Mouse (Mus musculus) embryonic facial prominence, embryonic 15.5 days (tissue): ENCODE results near the gene Gm20517. TPM values are rescaled to one million over a fixed set of nuclear protein-coding genes. Genes with fewer than 3 reads are reported as not detected.
"Not testable (repeated sequence)": the region's sequence is repeated elsewhere in the genome, so short reads cannot be mapped to it uniquely, and the experiment has no call there.

Experiments used
- ATAC-seq: fragments of 200-750 bp; cut with Nextera tagmentation; 2 replicates; pipeline ENCODE4 v1.8.0; 2017; ENCODE audit warnings: low read depth, moderate TSS enrichment; ENCODE audit not compliant: insufficient number of reproducible peaks, low FRiP score, low TSS enrichment
- H3K27ac ChIP-seq: fragments of 300-500 bp; sonication (generic); replicated peaks from 2 replicates; pipeline ENCODE4 v1.5.1; 2015; ENCODE audit warnings: mild to moderate bottlenecking, inconsistent platforms
- H3K27me3 ChIP-seq: fragments of 300-500 bp; sonication (generic); 2 replicates; pipeline ENCODE4 v1.6.1; 2015; ENCODE audit warnings: inconsistent platforms
- H3K36me3 ChIP-seq: fragments of 300-500 bp; sonication (generic); 2 replicates; pipeline ENCODE4 v1.6.1; 2015; ENCODE audit warnings: mild to moderate bottlenecking, inconsistent platforms
- H3K4me1 ChIP-seq: fragments of 300-500 bp; sonication (generic); 2 replicates; pipeline ENCODE4 v1.6.1; 2015; ENCODE audit warnings: inconsistent platforms
- H3K4me2 ChIP-seq: fragments of 300-500 bp; sonication (generic); replicated peaks from 2 replicates; pipeline ENCODE4 v1.6.1; 2015; ENCODE audit warnings: mild to moderate bottlenecking, inconsistent platforms
- H3K4me3 ChIP-seq: fragments of 300-500 bp; sonication (generic); replicated peaks from 2 replicates; pipeline ENCODE4 v1.5.1; 2015; ENCODE audit warnings: mild to moderate bottlenecking, inconsistent platforms
- H3K9ac ChIP-seq: fragments of 300-500 bp; sonication (generic); 2 replicates; pipeline ENCODE4 v1.6.1; 2015; ENCODE audit warnings: inconsistent platforms
- H3K9me3 ChIP-seq: fragments of 300-500 bp; sonication (generic); replicated peaks from 2 replicates; pipeline ENCODE4 v1.6.1; 2016; ENCODE audit warnings: inconsistent platforms
- WGBS: fragments of 180-500 bp; shearing (Covaris S2); methylation state at CpG from one replicate; pipeline ENCODE4 v1.1.7; 2015; 5-methylcytosine and 5-hydroxymethylcytosine counted together
- polyA plus RNA-seq: library from polyadenylated mRNA; unstranded; fragments of >200 nt; fragmentation: Nextera tagmentation; extraction: Ambion mirVana; gene quantifications from 2 replicates; pipeline ENCODE4 v1.2.1, GENCODE M21; 2015

Gm20517 gene
- polyA plus RNA-seq, 1 experiment from 2014 or later, result 1.6 TPM

GRCm38 (mm10) chr17:47597261-47597660 lies 14.1 kb upstream of the Gm20517 start:
- peak overlapping the region; percentile 88 for H3K4me3 ChIP-seq
- 53% methylated on average over 13 of the region's 13 CpGs for WGBS
- no peaks in the 10 kb centered on the region for H3K9me3 ChIP-seq
- H3K27ac ChIP-seq, result peak overlapping the region; percentile 99
- H3K4me2 ChIP-seq, result peak overlapping the region; percentile 79
- H3K4me1 ChIP-seq, result peaks cover 41% of the 10 kb centered on the region
- no peaks in the 10 kb centered on the region for H3K27me3 ChIP-seq
- no peak for ATAC-seq
- 0 out of 2 replicates have a peak overlapping the region, but pooled peaks have one; percentile 54 for H3K9ac ChIP-seq
- peaks cover 48% of the 10 kb centered on the region for H3K36me3 ChIP-seq

- 21% methylated on average over 10 of the region's 10 CpGs for WGBS
- H3K4me2 ChIP-seq, result peak overlapping the region; percentile 25; the same call in 1 of the 2 replicates
These were observed 13.4 kb upstream of the Gm20517 start for GRCm38 (mm10) chr17:47597838-47598579.

GRCm38 (mm10) chr17:47598580-47599304 lies 12.6 kb upstream of the Gm20517 start:
- WGBS, result 82% methylated on average over 10 of the region's 10 CpGs
- Histone ChIP-seq H3K36me3 (peaks cover 57% of the 10 kb centered on the region), H3K4me1 (peaks cover 35% of the 10 kb centered on the region), H3K27ac (peak overlapping the region; percentile 99)
- not testable (repeated sequence) for H3K4me2 ChIP-seq, ATAC-seq, H3K9me3 ChIP-seq, H3K4me3 ChIP-seq, H3K9ac ChIP-seq, H3K27me3 ChIP-seq

More at GRCm38 (mm10) chr17:47597838-47598579, 13.4 kb upstream of the Gm20517 start:
- Histone ChIP-seq H3K9ac (no peak overlapping the region), H3K36me3 (peaks cover 54% of the 10 kb centered on the region), H3K4me1 (peaks cover 36% of the 10 kb centered on the region), H3K4me3 (0 out of 2 replicates have a peak overlapping the region, but pooled peaks have one; percentile 10), H3K9me3 (no peaks in the 10 kb centered on the region), H3K27ac (peak overlapping the region; percentile 99), H3K27me3 (no peaks in the 10 kb centered on the region)
- ATAC-seq, result no peak

- Histone ChIP-seq H3K27me3 (no peaks in the 10 kb centered on the region), H3K27ac (peak overlapping the region; percentile 80), H3K9me3 (no peaks in the 10 kb centered on the region), H3K4me2 (no peak overlapping the region), H3K4me3 (no peak overlapping the region), H3K36me3 (peaks cover 67% of the 10 kb centered on the region), H3K4me1 (peaks cover 35% of the 10 kb centered on the region), H3K9ac (no peak overlapping the region)
- no peak for ATAC-seq
- WGBS, result 66% methylated on average over 11 of the region's 11 CpGs
These were observed 11.7 kb upstream of the Gm20517 start for GRCm38 (mm10) chr17:47599511-47600297.

GRCm38 (mm10) chr17:47600601-47601388 lies 10.6 kb upstream of the Gm20517 start:
- Histone ChIP-seq H3K9ac (no peak overlapping the region), H3K36me3 (peaks cover 76% of the 10 kb centered on the region), H3K4me2 (no peak overlapping the region), H3K27ac (peak overlapping the region; percentile 80), H3K27me3 (no peaks in the 10 kb centered on the region), H3K9me3 (no peaks in the 10 kb centered on the region), H3K4me1 (peaks cover 34% of the 10 kb centered on the region), H3K4me3 (no peak overlapping the region)
- WGBS, result 84% methylated on average over 13 of the region's 13 CpGs
- no peak for ATAC-seq

GRCm38 (mm10) chr17:47601389-47601755 lies 10.0 kb upstream of the Gm20517 start:
- 0 out of 2 replicates have a peak overlapping the region, but pooled peaks have one; percentile 80 for H3K27ac ChIP-seq
- peaks cover 81% of the 10 kb centered on the region for H3K36me3 ChIP-seq
- 92% methylated on average over 10 of the region's 10 CpGs for WGBS
- H3K9me3 ChIP-seq, result no peaks in the 10 kb centered on the region
- no peak overlapping the region for H3K4me3 ChIP-seq
- H3K4me1 ChIP-seq, result peaks cover 28% of the 10 kb centered on the region
- H3K9ac ChIP-seq, result no peak overlapping the region
- H3K27me3 ChIP-seq, result no peaks in the 10 kb centered on the region
- ATAC-seq, result no peak
- H3K4me2 ChIP-seq, result no peak overlapping the region

GRCm38 (mm10) chr17:47602289-47602688 lies 9.1 kb upstream of the Gm20517 start:
- H3K27ac ChIP-seq, result no peak overlapping the region
- H3K9ac ChIP-seq, result no peak overlapping the region
- 91% methylated on average over 11 of the region's 11 CpGs for WGBS
- H3K36me3 ChIP-seq, result peaks cover 83% of the 10 kb centered on the region
- peaks cover 19% of the 10 kb centered on the region for H3K4me1 ChIP-seq
- no peak overlapping the region for H3K4me2 ChIP-seq
- no peaks in the 10 kb centered on the region for H3K27me3 ChIP-seq
- no peak for ATAC-seq
- H3K4me3 ChIP-seq, result no peak overlapping the region
- no peaks in the 10 kb centered on the region for H3K9me3 ChIP-seq

GRCm38 (mm10) chr17:47606220-47606619 lies 5.2 kb upstream of the Gm20517 start:
- peaks cover 68% of the 10 kb centered on the region for H3K36me3 ChIP-seq
- no peaks in the 10 kb centered on the region for H3K27me3 ChIP-seq
- 63% methylated on average over 5 of the region's 5 CpGs for WGBS
- ATAC-seq, result no peak
- H3K4me2 ChIP-seq, result no peak overlapping the region
- H3K9ac ChIP-seq, result no peak overlapping the region
- no peak overlapping the region for H3K27ac ChIP-seq
- H3K4me1 ChIP-seq, result peaks cover 10% of the 10 kb centered on the region
- H3K4me3 ChIP-seq, result no peak overlapping the region
- H3K9me3 ChIP-seq, result no peaks in the 10 kb centered on the region

GRCm38 (mm10) chr17:47609182-47609581 lies 2.2 kb upstream of the Gm20517 start:
- Histone ChIP-seq H3K9ac (0 out of 2 replicates have a peak overlapping the region, but pooled peaks have one; percentile 4), H3K9me3 (no peaks in the 10 kb centered on the region), H3K4me3 (no peak overlapping the region), H3K4me1 (peaks cover 22% of the 10 kb centered on the region), H3K36me3 (peaks cover 53% of the 10 kb centered on the region), H3K4me2 (0 out of 2 replicates have a peak overlapping the region, but pooled peaks have one; percentile 86), H3K27ac (no peak overlapping the region), H3K27me3 (no peaks in the 10 kb centered on the region)
- no peak for ATAC-seq
- WGBS, result 94% methylated on average over 4 of the region's 4 CpGs

- peak overlapping the region; percentile 86 for H3K4me2 ChIP-seq
- H3K4me3 ChIP-seq, result peak overlapping the region; percentile 95
- peak overlapping the region; percentile 89 for H3K9ac ChIP-seq
- H3K4me1 ChIP-seq, result peaks cover 22% of the 10 kb centered on the region
- H3K27ac ChIP-seq, result peak overlapping the region; percentile 80; the same call in 1 of the 2 replicates
- no peaks in the 10 kb centered on the region for H3K27me3 ChIP-seq
- no peaks in the 10 kb centered on the region for H3K9me3 ChIP-seq
- under 1% methylated on average over 13 of the region's 13 CpGs for WGBS
- H3K36me3 ChIP-seq, result peaks cover 45% of the 10 kb centered on the region
- ATAC-seq, result no peak
These were observed 233 bp downstream of the Gm20517 start for GRCm38 (mm10) chr17:47611661-47611982.
